Mouse (Mus musculus) frontal cortex, postnatal 25 days (tissue): ENCODE measurements at regions not wholly inside any gene's neighbourhood (a gene's known extent, or its start where the extent isn't known, plus 50 kb on each side); places are given as distances from the start of the nearest gene placed in this dataset.

Experiments used
- DNase-seq, 2 experiments: peaks; one replicate each; pipeline ENCODE4 v3.0.0; 2022; ENCODE audit warnings: low spot score in 2 of 2

DNA sequence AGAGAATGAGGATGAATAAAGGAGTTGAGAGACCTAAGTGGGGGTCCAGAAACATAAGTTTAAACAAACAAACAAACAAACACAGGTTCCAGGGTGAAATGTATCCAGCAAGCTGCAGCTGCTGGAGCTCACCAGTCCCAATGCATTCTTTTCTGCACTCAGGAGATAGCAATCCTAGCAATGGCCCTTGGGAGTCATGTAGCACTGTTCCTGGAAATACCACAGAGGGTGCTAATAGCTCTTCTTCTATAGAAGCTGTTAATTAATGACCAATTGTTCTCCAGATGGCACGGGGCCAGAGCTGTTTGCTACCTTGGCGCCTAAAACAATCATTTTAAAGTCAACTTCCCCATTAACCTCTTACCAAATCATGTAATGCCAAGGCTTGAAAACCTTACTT lies 622.8 kb upstream of the Nrsn1 start:
- no peak for DNase-seq

DNA sequence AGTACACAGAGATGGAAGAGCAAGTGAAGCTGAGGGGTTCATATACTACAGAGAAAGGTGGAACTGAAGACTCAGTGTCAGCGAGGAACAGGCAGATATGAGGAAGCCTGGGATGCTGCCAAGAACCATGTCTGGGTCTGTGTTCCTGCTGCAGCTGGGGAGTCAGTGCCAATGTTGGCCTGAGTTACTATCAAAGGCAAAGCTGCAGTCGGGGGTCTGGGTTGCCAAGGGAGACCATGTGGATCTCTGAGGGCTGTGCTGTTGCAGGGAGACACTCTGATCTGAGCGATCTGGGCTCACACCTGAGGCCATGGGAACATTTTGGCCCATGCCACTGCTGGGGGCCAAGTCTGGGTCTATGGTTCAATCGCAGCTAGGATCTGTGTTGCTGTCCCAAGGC lies 612.5 kb upstream of the Nrsn1 start:
- DNase-seq = no peak

DNA sequence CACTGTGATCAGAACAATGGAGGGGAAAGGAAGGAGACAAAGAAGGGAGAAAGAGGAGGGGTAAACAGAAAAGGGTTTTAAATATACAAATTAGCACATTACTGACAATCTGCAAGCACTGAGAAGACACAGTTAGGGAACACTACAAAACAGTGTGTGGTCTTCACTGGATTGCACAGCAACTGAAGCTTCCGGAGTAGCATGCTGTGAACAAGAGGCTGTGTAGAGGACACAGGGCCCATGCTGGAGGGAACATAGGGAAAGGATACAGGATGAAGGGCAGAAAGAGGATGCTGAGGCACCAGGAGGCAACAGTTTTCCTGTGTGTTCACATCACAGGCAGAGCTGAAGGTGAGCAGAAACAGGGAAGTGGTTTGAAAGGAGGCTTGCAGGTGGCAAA lies 598.6 kb upstream of the Nrsn1 start:
- no peak for DNase-seq

DNA sequence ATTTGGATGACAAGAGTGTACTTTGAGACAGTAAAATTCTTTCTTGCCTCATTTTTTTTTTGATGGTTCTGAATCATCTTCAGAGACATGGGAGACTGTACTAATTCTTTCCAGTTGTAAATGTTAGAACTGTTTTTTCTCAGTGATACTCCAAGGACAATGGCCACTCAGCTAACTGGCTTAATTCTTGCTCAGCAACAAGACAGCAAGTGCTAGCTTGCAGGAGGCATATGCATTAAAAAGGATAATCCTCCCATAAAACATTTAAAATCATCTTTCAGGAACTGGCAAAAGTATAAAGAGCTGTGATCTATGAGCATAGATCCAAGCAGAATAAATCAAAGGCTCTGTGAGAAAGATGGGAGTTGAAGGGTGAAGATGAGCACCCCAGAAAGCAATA lies 587.9 kb upstream of the Nrsn1 start:
- no peak for DNase-seq

DNA sequence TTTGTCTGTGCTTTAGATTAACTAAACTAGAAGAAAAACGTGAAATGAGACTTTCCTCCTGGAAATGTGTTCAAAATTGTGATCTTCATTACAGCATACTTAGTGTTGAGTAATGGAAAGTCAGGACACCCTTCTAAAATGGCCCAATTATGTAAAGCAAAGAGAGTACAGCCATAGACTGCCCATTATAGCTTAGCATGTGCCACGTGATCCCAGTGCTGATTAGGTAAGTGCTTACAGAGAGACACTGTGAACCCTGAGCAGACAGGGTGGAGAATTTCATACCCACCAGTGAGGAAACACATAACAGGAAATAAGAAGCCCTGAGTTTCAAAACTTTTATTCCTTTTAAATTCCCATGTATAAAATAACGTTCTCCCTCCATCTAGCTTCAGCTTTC lies 587.3 kb upstream of the Nrsn1 start:
- DNase-seq = no peak

DNA sequence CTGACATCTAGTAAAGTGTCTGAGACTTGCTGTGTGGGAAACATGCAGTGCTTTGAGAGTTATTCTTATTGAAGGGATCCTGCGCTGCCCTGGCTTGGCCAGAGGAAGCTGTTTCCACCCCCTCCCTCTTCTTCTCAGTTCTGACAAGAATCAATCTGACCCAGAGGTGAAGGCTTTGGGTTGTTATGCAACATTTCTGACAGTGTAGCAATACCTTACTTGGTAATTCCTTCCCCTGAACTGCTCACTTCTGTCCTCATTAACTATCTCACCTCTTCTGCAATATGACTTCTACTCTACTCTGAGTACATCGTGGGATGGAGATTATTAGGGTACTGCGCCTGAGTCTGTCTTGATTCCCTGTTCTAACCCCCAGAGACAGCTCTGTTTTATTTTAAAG lies 586.8 kb upstream of the Nrsn1 start:
- no peak for DNase-seq

DNA sequence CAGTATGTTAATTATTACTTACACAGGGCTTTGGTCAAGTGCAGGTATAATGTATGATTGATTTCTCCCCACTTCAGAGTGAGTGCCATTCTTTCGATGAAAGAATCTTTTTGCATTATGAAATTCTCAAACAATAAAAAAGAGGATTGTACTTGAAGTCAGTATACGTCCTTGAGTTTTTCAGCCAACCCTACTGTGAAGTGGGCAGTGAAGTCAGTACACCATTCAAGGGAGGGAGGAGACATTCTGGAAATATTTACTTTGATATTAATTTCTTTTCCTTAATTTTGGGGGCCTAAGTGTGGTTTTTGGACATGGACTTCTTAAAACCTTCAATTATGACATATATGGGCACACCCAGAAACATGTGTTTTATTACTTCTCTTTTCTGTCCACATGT lies 586.2 kb upstream of the Nrsn1 start:
- DNase-seq = no peak

DNA sequence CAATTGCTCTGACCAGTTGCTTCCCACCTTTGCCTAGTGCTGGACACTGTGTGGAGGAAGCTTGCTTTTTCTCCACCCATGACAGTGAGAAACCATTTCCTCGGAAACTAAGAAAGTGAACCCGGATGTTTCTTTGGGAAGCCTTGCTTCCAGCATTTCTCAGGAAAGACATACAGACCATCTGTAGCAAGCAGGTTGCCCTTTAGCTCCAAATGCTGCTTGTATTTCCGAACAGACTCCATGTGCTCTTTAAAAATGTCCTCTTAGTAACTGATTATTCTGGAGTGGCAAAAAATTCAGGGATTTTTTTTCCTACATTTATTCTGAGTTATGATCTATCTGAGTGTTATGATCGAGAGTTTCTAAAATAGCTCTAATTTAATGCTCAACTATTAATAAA lies 577.9 kb upstream of the Nrsn1 start:
- DNase-seq = no peak

DNA sequence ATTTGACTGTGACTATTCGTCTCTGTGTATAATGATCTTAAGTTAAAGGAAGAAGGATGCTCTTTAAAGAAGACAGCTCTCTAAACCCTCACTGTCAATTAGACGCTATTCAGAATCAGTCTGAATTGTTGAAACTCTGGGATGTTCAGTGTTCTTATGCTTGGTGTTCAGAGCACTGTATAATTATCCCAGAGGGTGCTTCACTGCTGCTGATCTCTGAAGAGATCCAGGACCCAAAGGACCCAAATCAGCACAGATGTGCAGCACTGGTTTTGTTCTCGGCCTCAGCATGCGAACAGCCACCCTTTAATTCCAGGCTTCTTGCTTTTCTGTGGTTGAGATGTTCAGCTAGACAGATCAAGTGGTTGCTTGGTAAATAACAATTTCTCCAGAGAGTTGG lies 567.9 kb upstream of the Nrsn1 start:
- DNase-seq = no peak

DNA sequence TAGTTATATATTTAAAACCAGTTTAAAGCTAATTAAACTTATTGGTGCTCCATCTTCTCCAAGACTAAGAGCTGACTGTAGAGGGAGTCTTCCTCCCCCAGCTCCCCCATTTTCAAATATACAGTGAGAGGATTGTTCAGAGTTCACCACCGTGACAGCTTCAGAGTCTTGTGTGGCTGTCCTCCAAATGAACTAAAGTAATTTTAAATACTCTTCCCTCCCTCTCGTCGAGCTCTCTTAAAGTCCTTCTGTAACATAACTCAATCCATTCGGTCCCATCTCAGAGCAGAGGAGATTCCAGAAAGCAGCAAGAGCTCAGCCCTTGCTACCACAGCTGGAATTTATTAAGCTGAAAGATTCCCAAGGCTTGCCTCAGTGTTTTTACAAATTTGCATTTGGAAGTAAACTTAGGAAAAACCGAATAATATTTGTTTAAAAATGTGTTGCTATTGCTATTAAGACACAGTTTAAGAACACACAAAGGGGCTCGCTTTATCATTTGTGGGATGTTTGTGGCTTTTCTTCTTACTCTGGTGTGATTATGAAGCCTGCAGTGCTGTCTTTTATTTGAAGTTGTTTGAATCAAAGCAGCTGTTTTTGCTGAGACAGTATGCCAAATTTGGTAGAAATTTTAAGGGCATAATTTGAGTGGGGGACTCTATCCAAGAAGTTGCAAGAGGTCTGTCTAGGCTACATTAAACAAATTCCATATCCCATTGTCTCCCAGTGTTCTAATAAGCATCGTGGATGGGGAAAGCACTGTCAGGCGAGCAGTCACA lies 559.0 kb upstream of the Nrsn1 start:
- no peak for DNase-seq

DNA sequence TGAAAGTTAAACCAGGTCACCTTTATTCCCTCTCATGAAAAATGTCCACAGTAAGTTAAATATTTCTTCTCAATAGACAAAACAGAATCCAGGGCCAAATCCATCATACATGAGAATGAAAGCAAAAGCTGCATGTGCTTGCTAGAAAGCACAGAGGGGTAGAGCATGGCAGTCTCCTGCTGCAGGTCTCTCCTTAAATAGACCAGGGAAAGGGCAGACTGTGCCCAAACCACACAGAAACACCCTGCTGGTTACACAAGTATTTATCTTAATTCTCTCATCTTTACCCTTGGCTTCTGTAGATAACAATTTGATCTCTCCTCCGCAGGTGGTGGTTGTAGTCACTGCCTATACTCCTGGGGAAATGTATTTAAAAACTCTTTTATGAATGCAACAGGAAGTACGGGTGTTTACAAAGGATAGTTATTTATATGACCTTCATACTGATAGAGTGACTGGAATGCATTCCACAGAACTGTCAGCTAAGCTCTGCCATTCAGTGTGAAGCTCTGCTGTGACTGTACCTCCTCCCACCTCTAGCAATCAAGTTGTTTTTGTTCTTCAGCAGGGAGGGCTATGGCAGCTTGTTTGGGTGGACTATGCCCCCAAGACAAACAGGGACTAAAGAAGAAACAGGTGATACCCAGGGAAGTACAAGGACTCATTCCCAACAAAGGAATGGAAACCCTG lies 538.4 kb upstream of the Nrsn1 start:
- no peak for DNase-seq

DNA sequence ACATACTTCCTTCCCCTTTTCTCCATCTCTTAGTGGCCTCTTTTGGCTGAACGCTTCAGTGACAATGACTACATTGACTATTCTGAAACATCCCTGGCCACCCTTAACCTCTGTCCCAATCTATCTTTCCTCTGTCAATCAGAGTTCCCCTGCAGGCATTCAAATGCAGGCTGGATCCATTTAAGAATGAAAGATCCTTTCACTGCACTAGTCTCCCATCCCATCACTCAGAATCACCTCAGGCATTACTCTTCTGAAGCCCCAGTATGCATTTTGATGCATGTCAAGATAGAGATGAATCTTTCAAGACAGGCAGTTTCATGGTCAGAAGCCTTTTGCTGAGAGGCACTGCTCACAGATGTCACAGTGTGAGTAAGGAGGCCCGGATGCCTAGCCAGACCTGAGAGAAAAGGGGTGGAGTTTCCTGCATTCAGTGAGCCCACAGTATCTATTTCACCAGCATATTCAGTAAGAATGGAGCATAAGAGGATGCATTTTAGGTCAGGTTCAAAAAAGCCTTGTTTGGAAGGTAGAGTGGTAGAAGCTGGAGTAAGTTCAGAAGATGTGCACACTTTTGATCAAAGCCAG lies 523.0 kb upstream of the Nrsn1 start:
- DNase-seq = no peak

DNA sequence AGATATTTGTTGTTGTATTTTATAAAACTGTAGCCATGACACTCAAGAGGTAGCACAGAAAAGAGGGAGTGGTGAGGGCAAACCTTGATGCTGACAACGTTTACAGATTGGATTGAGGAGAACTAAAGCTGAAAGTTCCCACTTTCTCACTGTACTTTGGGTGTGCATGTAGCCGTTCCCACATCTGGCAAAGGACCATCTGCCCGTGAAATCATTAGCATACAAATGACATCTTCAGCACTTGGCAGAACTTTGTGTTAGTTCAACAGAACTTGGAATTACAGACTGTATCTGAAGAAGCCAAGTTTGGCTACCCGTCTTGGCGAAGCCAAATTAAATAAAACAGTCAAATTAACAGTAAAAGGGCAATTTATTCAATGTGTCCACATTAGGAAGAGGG lies 510.9 kb upstream of the Nrsn1 start:
- no peak for DNase-seq

DNA sequence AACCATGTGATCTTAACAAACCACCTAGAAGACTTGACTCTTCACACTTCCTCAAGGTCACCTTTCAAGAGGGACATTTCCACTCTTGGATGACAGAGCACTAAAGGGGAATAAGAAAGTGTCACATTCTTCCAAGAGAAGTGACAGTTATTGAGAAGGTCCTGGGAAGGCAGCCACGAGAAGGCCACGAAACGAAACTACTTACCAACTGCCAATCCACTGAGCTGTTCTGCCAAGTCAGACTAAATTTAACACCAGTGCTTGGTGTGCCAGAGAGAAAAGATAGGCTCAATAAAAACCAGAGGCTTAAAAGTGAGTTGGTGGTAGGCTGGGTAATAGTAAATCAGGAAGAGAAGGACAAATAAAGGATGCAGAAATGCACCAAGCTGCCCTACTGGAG lies 507.4 kb upstream of the Nrsn1 start:
- DNase-seq = no peak

DNA sequence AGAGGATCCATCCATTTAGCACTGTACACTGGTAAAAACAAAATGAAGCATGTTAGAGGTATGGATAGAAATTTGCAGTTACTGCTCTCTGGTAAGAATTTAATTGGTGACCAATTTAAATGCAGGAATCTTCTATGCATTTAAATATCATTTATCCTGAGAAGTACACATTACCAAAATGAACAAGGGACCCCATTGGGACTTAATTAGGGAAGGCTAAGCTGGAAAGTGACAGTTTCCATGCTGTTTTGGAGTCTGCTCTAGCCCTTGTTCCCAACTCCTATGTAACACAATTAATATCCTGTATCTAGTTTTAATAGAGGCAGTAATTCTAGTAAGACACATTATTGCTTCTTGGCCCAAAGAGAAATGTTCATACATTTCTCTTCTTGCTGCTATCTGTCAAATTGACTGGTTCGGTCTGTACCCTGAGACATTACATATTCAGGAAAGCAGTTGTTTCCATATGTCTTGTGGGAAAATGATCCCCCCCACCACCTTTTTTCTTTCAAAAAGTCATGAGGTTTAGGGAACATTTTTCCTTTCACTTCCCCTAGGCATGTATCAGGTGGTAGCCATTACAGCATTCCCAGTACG lies 504.4 kb upstream of the Nrsn1 start:
- no peak for DNase-seq

DNA sequence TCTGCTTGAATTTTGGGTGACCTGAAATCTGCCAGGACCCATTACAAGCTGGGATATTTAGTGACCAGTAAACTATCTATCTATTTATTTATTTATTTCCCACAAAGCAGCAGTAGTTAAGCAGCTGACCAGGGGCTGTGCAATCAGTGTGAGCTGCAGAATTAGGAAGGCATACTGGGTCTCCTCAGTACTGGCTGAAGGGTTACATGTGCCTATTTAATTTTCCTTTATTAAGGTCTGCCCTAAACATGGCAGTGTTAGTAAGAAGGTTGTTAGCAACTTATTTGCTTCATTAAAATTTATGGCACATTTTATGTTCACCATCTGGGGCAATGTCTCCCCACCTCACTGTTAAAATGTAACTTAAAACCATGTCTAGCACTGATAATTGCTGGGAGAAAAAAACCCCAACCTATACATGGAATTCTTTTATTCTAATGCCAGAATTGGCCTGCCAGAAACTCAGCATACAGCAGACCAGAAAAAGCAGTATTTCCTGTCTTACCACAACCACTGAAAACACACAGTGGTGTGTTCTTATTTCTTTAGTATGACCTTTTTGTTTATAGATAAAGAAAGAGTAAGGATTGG lies 484.3 kb upstream of the Nrsn1 start:
- no peak for DNase-seq

DNA sequence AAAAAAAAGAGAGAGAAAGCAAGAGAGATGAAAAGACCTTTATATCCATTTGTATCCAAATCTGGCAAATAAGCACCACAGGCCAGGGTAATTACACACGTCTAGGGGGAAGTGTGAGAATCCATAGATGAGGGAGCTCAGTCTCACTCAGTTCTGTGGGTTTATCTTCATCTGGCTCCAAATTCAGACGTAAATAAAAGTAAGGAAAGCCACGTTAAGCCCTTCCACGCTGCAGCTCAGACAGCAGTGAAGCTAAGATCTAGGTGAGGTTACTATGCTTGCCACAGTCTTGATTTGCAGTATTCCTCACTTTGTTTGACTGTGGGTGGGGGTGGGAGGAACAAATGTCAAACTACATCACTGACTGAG lies 481.1 kb upstream of the Nrsn1 start:
- DNase-seq = no peak

DNA sequence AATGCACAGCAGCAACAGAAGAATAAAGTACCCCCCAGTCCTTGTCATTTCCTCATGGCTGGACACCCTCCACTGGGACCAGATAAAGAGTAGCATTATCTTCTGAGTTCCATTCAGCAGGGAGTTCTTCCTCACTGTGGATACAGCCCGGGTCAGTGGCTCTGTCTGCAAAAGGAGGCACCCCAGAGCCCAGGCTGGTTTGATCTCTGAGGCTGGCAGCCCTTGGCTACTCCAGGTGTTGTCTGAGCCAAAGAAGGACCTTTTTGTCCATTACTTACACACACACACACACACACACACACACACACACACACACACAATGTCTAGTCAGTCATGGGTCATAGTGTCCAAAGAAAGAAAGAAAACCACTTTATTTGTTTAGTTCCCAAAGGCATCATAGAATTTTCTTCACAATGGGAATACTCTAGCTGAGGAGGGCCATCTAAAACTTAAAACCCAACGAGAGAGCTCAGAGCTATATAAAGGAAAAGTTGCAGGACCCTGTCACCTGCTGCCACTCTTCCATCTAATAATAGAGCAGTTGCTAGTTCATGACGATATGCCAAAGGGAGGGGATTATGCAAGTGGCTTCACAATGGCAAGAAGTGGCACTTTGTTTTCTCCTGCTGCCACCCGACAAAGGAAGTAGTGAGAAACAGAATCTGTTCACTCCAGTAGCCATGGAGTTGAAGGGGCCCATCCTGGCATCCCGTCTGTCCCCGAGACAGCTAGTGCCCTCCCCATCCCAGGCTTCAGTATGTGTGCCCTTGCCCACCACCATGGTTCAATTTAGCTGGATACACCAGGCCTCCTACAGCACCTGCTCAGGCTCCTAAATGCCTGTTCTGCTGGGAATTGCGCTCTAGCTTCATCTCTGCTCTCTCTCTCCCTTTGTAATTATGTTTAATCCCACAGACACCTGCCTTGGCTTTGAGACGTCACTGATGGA lies 480.4 kb upstream of the Nrsn1 start:
- no peak for DNase-seq

DNA sequence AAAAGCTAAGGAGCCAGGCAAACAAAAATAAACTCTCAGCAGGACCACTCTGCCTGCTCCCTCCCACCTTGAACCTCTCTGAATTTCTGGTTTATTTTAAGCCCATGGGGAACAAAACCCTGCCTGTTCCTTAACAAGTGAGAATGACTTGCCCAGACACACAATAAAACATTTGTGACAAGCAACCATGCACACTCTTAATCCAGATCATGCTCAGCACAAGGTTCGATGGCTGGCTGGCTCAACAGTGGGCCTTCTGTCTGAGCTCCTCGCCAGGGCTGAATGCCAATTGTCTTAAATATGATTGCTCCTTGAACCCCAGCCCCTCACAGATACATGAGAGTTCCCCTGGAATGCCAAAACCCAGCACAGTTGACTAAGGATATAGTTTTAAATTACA lies 468.3 kb upstream of the Nrsn1 start:
- no peak for DNase-seq

DNA sequence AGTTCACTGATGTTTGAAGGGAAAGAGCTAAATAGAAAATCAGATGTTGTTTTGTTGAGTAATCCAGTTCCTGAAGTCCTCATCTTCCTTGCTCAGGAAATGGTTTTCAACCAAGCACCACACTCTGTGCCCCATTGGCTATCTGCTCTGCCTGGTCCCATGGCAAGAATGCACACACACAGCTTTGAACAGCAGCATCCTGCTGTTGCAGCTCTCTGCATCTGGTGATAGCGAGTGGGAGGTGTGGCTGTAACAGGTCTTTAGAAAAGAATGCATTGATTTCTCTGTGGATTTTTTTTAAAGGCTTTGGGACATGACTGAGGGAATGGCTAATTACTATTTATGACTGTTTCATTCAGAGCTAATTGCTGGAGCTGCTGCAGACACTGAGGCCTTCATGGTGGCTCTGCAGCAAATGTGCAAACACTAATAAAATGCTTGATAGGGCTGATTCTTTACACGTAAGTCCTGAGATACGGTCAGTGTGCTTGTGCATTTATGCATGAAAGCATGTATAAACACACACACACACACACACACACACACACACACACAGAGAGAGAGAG lies 459.1 kb upstream of the Nrsn1 start:
- DNase-seq = no peak

DNA sequence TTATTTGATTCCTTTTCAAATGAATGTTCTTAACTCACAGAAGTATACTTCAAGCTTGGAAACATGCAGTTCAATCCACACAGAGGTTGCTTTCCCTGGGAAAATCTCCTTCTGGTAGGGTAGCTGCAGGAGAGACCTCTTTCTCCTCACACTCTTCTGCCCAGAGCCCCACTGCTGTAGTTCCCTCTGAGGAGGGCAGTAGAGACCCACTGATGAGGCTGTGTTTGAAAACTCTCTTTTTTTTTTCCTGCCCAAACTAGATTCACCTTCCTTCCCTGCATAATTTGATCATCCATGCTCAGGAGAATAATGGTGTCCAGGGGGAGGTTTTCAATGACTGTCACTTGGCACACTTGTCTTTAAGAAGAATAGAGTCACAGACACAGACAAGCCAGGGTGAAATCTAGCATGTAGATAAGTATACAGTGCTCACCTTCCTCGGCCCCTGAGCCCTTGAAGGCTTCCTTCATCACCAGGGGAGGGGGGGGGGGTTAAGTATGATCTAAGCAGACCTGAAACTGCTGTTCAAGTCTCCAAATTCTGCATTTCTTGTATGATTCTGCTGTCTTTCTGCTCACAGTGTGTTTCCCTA lies 457.3 kb upstream of the Nrsn1 start:
- DNase-seq = no peak
